Mouse (Mus musculus) neural tube, embryonic 14.5 days (tissue): ENCODE measurements around the gene Eif4ebp2. TPM values are rescaled to one million over a fixed set of nuclear protein-coding genes. Genes with fewer than 3 reads are reported as not detected.

Source experiments
- ATAC-seq: fragments of 200-750 bp; cut with Nextera tagmentation; 2 replicates; pipeline ENCODE4 v1.8.0; 2017; ENCODE audit warnings: low read depth, mild to moderate bottlenecking, moderate TSS enrichment, moderate library complexity
- H3K27ac ChIP-seq: fragments of 300-500 bp; sonication (generic); 2 replicates; pipeline ENCODE4 v1.5.1; 2014; ENCODE audit warnings: low read depth, mild to moderate bottlenecking, control low read depth, low read length, moderate library complexity, mixed read lengths
- H3K27me3 ChIP-seq: fragments of 300-500 bp; sonication (generic); 2 replicates; pipeline ENCODE4 v1.6.1; 2014; ENCODE audit warnings: low read length; ENCODE audit not compliant: control insufficient read depth, insufficient read depth
- H3K36me3 ChIP-seq: fragments of 300-500 bp; sonication (generic); 2 replicates; pipeline ENCODE4 v1.6.1; 2014; ENCODE audit warnings: low read length, mixed read lengths; ENCODE audit not compliant: control insufficient read depth, insufficient read depth
- H3K4me1 ChIP-seq: fragments of 300-500 bp; sonication (generic); 2 replicates; pipeline ENCODE4 v1.6.1; 2014; ENCODE audit warnings: low read length; ENCODE audit not compliant: control insufficient read depth, insufficient read depth
- H3K4me2 ChIP-seq: fragments of 300-500 bp; sonication (generic); 2 replicates; pipeline ENCODE4 v1.6.1; 2014; ENCODE audit warnings: mild to moderate bottlenecking, low read depth, low read length, control low read depth
- H3K4me3 ChIP-seq: fragments of 300-500 bp; sonication (generic); 2 replicates; pipeline ENCODE4 v1.5.1; 2014; ENCODE audit warnings: low read depth, low read length, control low read depth, mixed read lengths
- H3K9ac ChIP-seq: fragments of 300-500 bp; sonication (generic); replicated peaks from 2 replicates; pipeline ENCODE4 v1.6.1; 2014; ENCODE audit warnings: low read depth, mild to moderate bottlenecking, control low read depth, low read length, mixed read lengths
- H3K9me3 ChIP-seq: fragments of 300-500 bp; sonication (generic); 2 replicates; pipeline ENCODE4 v1.6.1; 2016; ENCODE audit warnings: low read length; ENCODE audit not compliant: control insufficient read depth
- WGBS: fragments of 180-500 bp; shearing (Covaris S2); extraction: QIAGEN DNeasy Blood & Tissue Kit; methylation state at CpG from one replicate; pipeline ENCODE4 v1.1.7; 2014; 5-methylcytosine and 5-hydroxymethylcytosine counted together
- polyA plus RNA-seq: library from polyadenylated mRNA; unstranded; fragments of >200 nt; fragmentation: Nextera tagmentation; extraction: Ambion mirVana; gene quantifications from 2 replicates; pipeline ENCODE4 v1.2.1, GENCODE M21; 2014

Eif4ebp2 gene
- polyA plus RNA-seq, 1 experiment from 2014 or later = 40.0 TPM

GRCm38 (mm10) chr10:61405958-61406357 lies 46.5 kb downstream of the Eif4ebp2 start:
- Histone ChIP-seq H3K9ac (no peak overlapping the region), H3K4me3 (no peak overlapping the region), H3K27me3 (0 out of 2 replicates have a peak, but pooled peaks cover 2% of the 10 kb centered on the region), H3K27ac (no peak overlapping the region), H3K9me3 (no peaks in the 10 kb centered on the region), H3K36me3 (no peaks in the 10 kb centered on the region), H3K4me1 (no peaks in the 10 kb centered on the region), H3K4me2 (no peak overlapping the region)
- WGBS = 11% methylated on average over 10 of the region's 10 CpGs
- ATAC-seq = no peak

GRCm38 (mm10) chr10:61402911-61403310 lies 49.5 kb downstream of the Eif4ebp2 start:
- H3K36me3 ChIP-seq = no peaks in the 10 kb centered on the region
- WGBS = 91% methylated on average over 2 of the region's 2 CpGs
- no peak overlapping the region for H3K9ac ChIP-seq
- no peaks in the 10 kb centered on the region for H3K9me3 ChIP-seq
- H3K4me1 ChIP-seq = no peaks in the 10 kb centered on the region
- no peak for ATAC-seq
- H3K27me3 ChIP-seq = 0 out of 2 replicates have a peak, but pooled peaks cover 2% of the 10 kb centered on the region
- H3K27ac ChIP-seq = no peak overlapping the region
- H3K4me3 ChIP-seq = no peak overlapping the region
- no peak overlapping the region for H3K4me2 ChIP-seq

GRCm38 (mm10) chr10:61402480-61402879 lies 50.0 kb downstream of the Eif4ebp2 start:
- Histone ChIP-seq H3K9me3 (no peaks in the 10 kb centered on the region), H3K27me3 (0 out of 2 replicates have a peak, but pooled peaks cover 2% of the 10 kb centered on the region), H3K4me3 (no peak overlapping the region), H3K9ac (no peak overlapping the region), H3K4me1 (no peaks in the 10 kb centered on the region), H3K27ac (no peak overlapping the region), H3K4me2 (no peak overlapping the region), H3K36me3 (no peaks in the 10 kb centered on the region)
- 84% methylated on average over 5 of the region's 5 CpGs for WGBS
- ATAC-seq = no peak

- no peaks in the 10 kb centered on the region for H3K27me3 ChIP-seq
- ATAC-seq = no peak
- no peak overlapping the region for H3K27ac ChIP-seq
- H3K9me3 ChIP-seq = no peaks in the 10 kb centered on the region
- no peaks in the 10 kb centered on the region for H3K4me1 ChIP-seq
- no peak overlapping the region for H3K4me2 ChIP-seq
- no peaks in the 10 kb centered on the region for H3K36me3 ChIP-seq
- H3K4me3 ChIP-seq = no peak overlapping the region
- no peak overlapping the region for H3K9ac ChIP-seq
- WGBS = 93% methylated on average over 5 of the region's 5 CpGs
Observed at GRCm38 (mm10) chr10:61400407-61400806, 52.1 kb downstream of the Eif4ebp2 start.

- 29% methylated on average over 13 of the region's 13 CpGs for WGBS
- H3K27ac ChIP-seq = no peak overlapping the region
- no peak overlapping the region for H3K4me3 ChIP-seq
- H3K4me2 ChIP-seq = no peak overlapping the region
- H3K9ac ChIP-seq = no peak overlapping the region
- H3K27me3 ChIP-seq = no peaks in the 10 kb centered on the region
- peak; percentile 73 for ATAC-seq
- no peaks in the 10 kb centered on the region for H3K4me1 ChIP-seq
- no peaks in the 10 kb centered on the region for H3K9me3 ChIP-seq
- no peaks in the 10 kb centered on the region for H3K36me3 ChIP-seq
Observed at GRCm38 (mm10) chr10:61399156-61399734, 53.2 kb downstream of the Eif4ebp2 start.

GRCm38 (mm10) chr10:61398125-61398524 lies 54.3 kb downstream of the Eif4ebp2 start:
- Histone ChIP-seq H3K27ac (no peak overlapping the region), H3K36me3 (no peaks in the 10 kb centered on the region), H3K4me3 (no peak overlapping the region), H3K27me3 (no peaks in the 10 kb centered on the region), H3K9me3 (no peaks in the 10 kb centered on the region), H3K9ac (no peak overlapping the region), H3K4me1 (no peaks in the 10 kb centered on the region), H3K4me2 (no peak overlapping the region)
- 48% methylated on average over 3 of the region's 3 CpGs for WGBS
- no peak for ATAC-seq

GRCm38 (mm10) chr10:61394476-61395136 lies 57.9 kb downstream of the Eif4ebp2 start:
- H3K27ac ChIP-seq = no peak overlapping the region
- ATAC-seq = no peak

GRCm38 (mm10) chr10:61392584-61392983 lies 59.9 kb downstream of the Eif4ebp2 start:
- 58% methylated on average over 4 of the region's 4 CpGs for WGBS
- Histone ChIP-seq H3K9ac (no peak overlapping the region), H3K9me3 (no peaks in the 10 kb centered on the region), H3K4me3 (no peak overlapping the region), H3K4me2 (no peak overlapping the region), H3K36me3 (no peaks in the 10 kb centered on the region), H3K4me1 (no peaks in the 10 kb centered on the region), H3K27ac (no peak overlapping the region), H3K27me3 (no peaks in the 10 kb centered on the region)
- ATAC-seq = no peak

More at GRCm38 (mm10) chr10:61394476-61395136, 57.9 kb downstream of the Eif4ebp2 start:
- H3K36me3 ChIP-seq = no peaks in the 10 kb centered on the region
- WGBS = 18% methylated on average over 9 of the region's 9 CpGs
- H3K9me3 ChIP-seq = no peaks in the 10 kb centered on the region
- H3K4me3 ChIP-seq = no peak overlapping the region
- H3K9ac ChIP-seq = no peak overlapping the region
- H3K27me3 ChIP-seq = no peaks in the 10 kb centered on the region
- H3K4me1 ChIP-seq = no peaks in the 10 kb centered on the region
- no peak overlapping the region for H3K4me2 ChIP-seq

- Histone ChIP-seq H3K36me3 (no peaks in the 10 kb centered on the region), H3K9ac (no peak overlapping the region), H3K4me2 (no peak overlapping the region), H3K9me3 (no peaks in the 10 kb centered on the region), H3K4me1 (no peaks in the 10 kb centered on the region), H3K4me3 (no peak overlapping the region), H3K27ac (no peak overlapping the region), H3K27me3 (no peaks in the 10 kb centered on the region)
- no peak for ATAC-seq
- WGBS = 56% methylated on average over 2 of the region's 2 CpGs
Observed at GRCm38 (mm10) chr10:61390148-61390547, 62.3 kb downstream of the Eif4ebp2 start.
